Mouse (Mus musculus) frontal cortex, postnatal 14 days (tissue): ENCODE results near the gene Pamr1.
A peak's percentile ranks its signal among the peaks of the same experiment; 100 is the strongest.

Source experiments
- DNase-seq, 2 experiments: peaks; one replicate each; pipeline ENCODE4 v3.0.0; 2022; ENCODE audit warnings: low spot score in 2 of 2

Pamr1 gene

GRCm38 (mm10) chr2:102549611-102550266 is at the start of gene Pamr1:
Pamr1 (plus strand) TSS chr2:102550012.
- peak in 1 of 2 experiments; percentile 5 for DNase-seq

- no peak for DNase-seq
These were observed 42.2 kb upstream of the Pamr1 start for GRCm38 (mm10) chr2:102507633-102508032.

GRCm38 (mm10) chr2:102508154-102508553 is 41.7 kb upstream of the Pamr1 start:
- DNase-seq: no peak

- no peak for DNase-seq
These were observed 29.9 kb upstream of the Pamr1 start for GRCm38 (mm10) chr2:102519956-102520355.

- no peak for DNase-seq
These were observed 22.2 kb upstream of the Pamr1 start for GRCm38 (mm10) chr2:102527563-102527962.

- no peak for DNase-seq
These were observed 16.4 kb upstream of the Pamr1 start for GRCm38 (mm10) chr2:102533437-102533836.

GRCm38 (mm10) chr2:102536766-102537165 is 13.0 kb upstream of the Pamr1 start:
- DNase-seq: no peak

GRCm38 (mm10) chr2:102540438-102541230 is 9.2 kb upstream of the Pamr1 start:
- DNase-seq: no peak

- no peak for DNase-seq
These were observed 8.2 kb upstream of the Pamr1 start for GRCm38 (mm10) chr2:102541404-102542125.

GRCm38 (mm10) chr2:102543961-102544719 is 5.7 kb upstream of the Pamr1 start:
- no peak for DNase-seq

- no peak for DNase-seq
These were observed 1.2 kb downstream of the Pamr1 start for GRCm38 (mm10) chr2:102550910-102551582.

- DNase-seq: no peak
These were observed 1.8 kb downstream of the Pamr1 start for GRCm38 (mm10) chr2:102551594-102551993.

GRCm38 (mm10) chr2:102552095-102552537 is 2.3 kb downstream of the Pamr1 start:
- no peak for DNase-seq

GRCm38 (mm10) chr2:102557085-102557484 is 7.3 kb downstream of the Pamr1 start:
- no peak for DNase-seq

- DNase-seq: no peak
These were observed 9.2 kb downstream of the Pamr1 start for GRCm38 (mm10) chr2:102558965-102559364.

GRCm38 (mm10) chr2:102563848-102564247 is 14.0 kb downstream of the Pamr1 start:
- DNase-seq: no peak

GRCm38 (mm10) chr2:102579248-102579647 is 29.4 kb downstream of the Pamr1 start:
- no peak for DNase-seq

- peak in 1 of 2 experiments; percentile 27 for DNase-seq
These were observed 40.2 kb downstream of the Pamr1 start for GRCm38 (mm10) chr2:102589977-102590376.

- DNase-seq: no peak
These were observed 44.7 kb downstream of the Pamr1 start for GRCm38 (mm10) chr2:102594535-102594934.

GRCm38 (mm10) chr2:102595395-102596130 is 45.8 kb downstream of the Pamr1 start:
- DNase-seq: no peak
